Mouse (Mus musculus) activated CD4-positive, CD25-positive, alpha-beta regulatory T cell, adult 4 months (primary cell): Measurements from ENCODE around the gene Slc25a48. TPM values are rescaled to one million over a fixed set of nuclear protein-coding genes. Genes with fewer than 3 reads are reported as not detected.

Experiments used
- ATAC-seq: one replicate; pipeline ENCODE4 v1.8.0; 2017
- polyA plus RNA-seq, 2 experiments: library from polyadenylated mRNA; unstranded; fragments of 100-300 nt; shearing (Covaris generic); gene quantifications; one replicate each; pipeline ENCODE4 v1.2.1; 2017

Slc25a48 gene
- polyA plus RNA-seq: not detected

- no peak for ATAC-seq
These were observed at the start of gene Slc25a48 for GRCm38 (mm10) chr13:56438211-56439075. Gene Slc25a48, plus strand, starts transcription at chr13:56438355.

- no peak for ATAC-seq
These were observed 40.6 kb upstream of the Slc25a48 start for GRCm38 (mm10) chr13:56397572-56397971.

GRCm38 (mm10) chr13:56401186-56401585, 37.0 kb upstream of the Slc25a48 start:
- no peak for ATAC-seq

GRCm38 (mm10) chr13:56403381-56404086, 34.6 kb upstream of the Slc25a48 start:
- no peak for ATAC-seq

- ATAC-seq: no peak
These were observed 33.5 kb upstream of the Slc25a48 start for GRCm38 (mm10) chr13:56404511-56405140.

GRCm38 (mm10) chr13:56412286-56412873, 25.8 kb upstream of the Slc25a48 start:
- ATAC-seq: no peak

- no peak for ATAC-seq
These were observed 19.3 kb upstream of the Slc25a48 start for GRCm38 (mm10) chr13:56418685-56419483.

- ATAC-seq: no peak
These were observed 18.6 kb upstream of the Slc25a48 start for GRCm38 (mm10) chr13:56419538-56419937.

GRCm38 (mm10) chr13:56422072-56422723, 16.0 kb upstream of the Slc25a48 start:
- no peak for ATAC-seq

GRCm38 (mm10) chr13:56425931-56426330, 12.2 kb upstream of the Slc25a48 start:
- ATAC-seq: no peak

GRCm38 (mm10) chr13:56426365-56426764, 11.8 kb upstream of the Slc25a48 start, which contains the start of gene Gm3045:
Gene Gm3045, plus strand, starts transcription at chr13:56426594.
- no peak for ATAC-seq

- ATAC-seq: no peak
These were observed 9.2 kb upstream of the Slc25a48 start for GRCm38 (mm10) chr13:56428724-56429500.

GRCm38 (mm10) chr13:56432496-56432895, 5.7 kb upstream of the Slc25a48 start:
- ATAC-seq: no peak

GRCm38 (mm10) chr13:56433466-56433865, 4.7 kb upstream of the Slc25a48 start:
- no peak for ATAC-seq

- no peak for ATAC-seq
These were observed 3.8 kb upstream of the Slc25a48 start for GRCm38 (mm10) chr13:56434311-56434751.

- ATAC-seq: no peak
These were observed 2.4 kb upstream of the Slc25a48 start for GRCm38 (mm10) chr13:56435615-56436287.

GRCm38 (mm10) chr13:56443411-56443810, 5.3 kb downstream of the Slc25a48 start:
- ATAC-seq: no peak

- ATAC-seq: no peak
These were observed 6.0 kb downstream of the Slc25a48 start for GRCm38 (mm10) chr13:56444112-56444511.

GRCm38 (mm10) chr13:56444996-56445395, 6.8 kb downstream of the Slc25a48 start:
- ATAC-seq: no peak
